Mouse (Mus musculus): ENCODE results near the gene Kctd19.

DNA sequence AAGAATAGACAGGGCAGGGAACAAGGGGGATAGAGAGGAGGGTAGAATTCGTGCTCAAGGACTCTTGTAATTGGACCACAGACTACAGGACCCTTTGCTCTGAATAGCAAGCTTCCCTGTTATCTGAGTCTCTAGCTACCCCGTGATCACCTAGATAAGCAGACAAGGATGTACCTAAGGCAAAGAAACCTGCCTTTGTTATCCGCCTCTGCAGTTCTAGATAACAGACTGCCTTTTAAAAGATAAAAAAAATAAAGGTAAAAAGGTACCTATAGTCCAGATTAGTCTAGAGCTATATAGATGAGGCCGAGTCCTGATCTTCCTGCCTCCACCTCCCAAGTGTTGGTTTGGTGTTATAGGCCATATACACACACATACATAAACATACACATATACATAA is 70.5 kb downstream of the Kctd19 start:
- TF ChIP-seq CTCF (IDR thresholded peaks at IDR 0.05; ENCODE audit: control insufficient read depth, insufficient read depth, insufficient read length) (no peak), CEBPB (IDR thresholded peaks at IDR 0.05; ENCODE audit: low read depth) (no peak), MYOG (IDR thresholded peaks at IDR 0.05; ENCODE audit: control insufficient read depth, extremely low read depth, insufficient read length) (no peak), MYOD1 (IDR thresholded peaks at IDR 0.05; ENCODE audit: control insufficient read depth, insufficient read length, low read depth) (no peak)

Data from C2C12 (cell line).